Mouse (Mus musculus): ENCODE results near the gene Tardbp.

GRCm38 (mm10) chr4:148600316-148600715 is 26.5 kb downstream of the Tardbp start:
- TF ChIP-seq MAFK (IDR thresholded peaks at IDR 0.05; ENCODE audit: insufficient read depth, low read depth, low read length) (no peak), CHD2 (IDR thresholded peaks at IDR 0.05; ENCODE audit: low read depth, low read length) (no peak), ZNF384 (IDR thresholded peaks at IDR 0.05; ENCODE audit: low read depth, low read length) (no peak), ZC3H11A (IDR thresholded peaks at IDR 0.05; ENCODE audit: borderline replicate concordance, low read depth, low read length) (no peak)

Data from ES-E14 (cell line).